Mouse (Mus musculus): ENCODE measurements at regions not wholly inside any gene's neighbourhood (a gene's known extent, or its start where the extent isn't known, plus 50 kb on each side); places are given as distances from the start of the nearest gene placed in this dataset.

DNA sequence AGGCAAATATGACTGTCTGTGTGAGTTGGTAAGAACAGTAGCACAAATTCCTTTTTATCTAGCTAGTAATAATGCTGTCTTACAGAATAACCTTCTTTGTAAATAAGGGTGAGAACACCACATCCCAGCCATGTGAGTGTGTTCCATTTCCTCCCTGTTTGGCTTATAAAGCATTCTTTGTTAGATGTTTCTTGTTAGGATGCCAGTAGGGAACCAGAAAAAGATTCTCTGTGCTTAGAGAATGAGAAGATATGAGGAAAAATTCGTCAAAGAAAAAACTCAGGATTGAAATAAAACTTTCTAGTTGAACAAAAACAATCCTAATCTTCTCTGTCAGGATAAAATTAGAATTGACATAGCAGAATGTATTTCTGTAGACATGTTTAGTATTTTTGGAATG lies 155.3 kb downstream of the Zfp330 start:
- no peak for TF ChIP-seq CTCF (IDR thresholded peaks at IDR 0.05; ENCODE audit: low read depth, low read length)
- no peak for TF ChIP-seq POLR2A (IDR thresholded peaks at IDR 0.05; ENCODE audit: insufficient read depth, low read length)
